In genomic region chr7:71867090-71867489, GRCm38 (mm10) we compare ENCODE assay signal across 8 mouse cellular contexts.
DNase-seq lines count a peak whose midpoint lies in the region; ATAC-seq and TF ChIP-seq lines count a peak whose summit lies in the region.

No protein-coding gene starts in this region.

- no peak overlapping the region for H3K9ac ChIP-seq in forebrain, embryonic 14.5 days (ENCODE audit: low read length)

- no peak overlapping the region for H3K4me2 ChIP-seq in forebrain, embryonic 14.5 days (ENCODE audit: low read length)

- no peaks in the 10 kb centered on the region for H3K27me3 ChIP-seq in forebrain, embryonic 14.5 days (replicated peaks; ENCODE audit: control insufficient read depth, insufficient read depth, low read length)

- TF ChIP-seq CTCF in lung, adult 2 months (IDR thresholded peaks at IDR 0.05; ENCODE audit: insufficient read depth, low read length) = peak; percentile 79

- DNase-seq in ovary, postnatal 36 days (ENCODE audit: low spot score) = peak; percentile 34
- no peak for DNase-seq in ovary, postnatal 10 days (ENCODE audit: low spot score)
- peak; percentile 32 for DNase-seq in brain, embryonic 18.5 days (ENCODE audit: low read depth, low spot score)
- peak; percentile 82 for DNase-seq in forebrain, embryonic 14.5 days (ENCODE audit: low spot score)
- peak; percentile 75 for DNase-seq in kidney, postnatal 10 days
- DNase-seq in lung, adult 2 months = peak; percentile 24
- peak; percentile 53 to 75 for DNase-seq in right cerebral cortex, adult 2 months (ENCODE audit: low spot score in 2 of 2)

- 23% methylated on average over 3 of the region's 3 CpGs for WGBS in forebrain, embryonic 14.5 days
- 25% methylated on average over 3 of the region's 3 CpGs for WGBS in lung, adult 2 months

- peaks cover 5% of the 10 kb centered on the region; the same call in 1 of the 2 replicates for H3K4me1 ChIP-seq in forebrain, embryonic 14.5 days (ENCODE audit: control insufficient read depth, insufficient read depth, low read length)
- H3K4me1 ChIP-seq in lung, adult 2 months (ENCODE audit: control insufficient read depth, insufficient read depth, low read length) = no peaks in the 10 kb centered on the region

- H3K36me3 ChIP-seq in forebrain, embryonic 14.5 days (ENCODE audit: control insufficient read depth, insufficient read depth, low read length) = no peaks in the 10 kb centered on the region

- no peak for TF ChIP-seq POLR2A in lung, adult 2 months (IDR thresholded peaks at IDR 0.05; ENCODE audit: borderline replicate concordance, extremely low read depth, low read depth, low read length)

- H3K9me3 ChIP-seq in forebrain, embryonic 14.5 days (replicated peaks; ENCODE audit: control insufficient read depth, low read length) = no peaks in the 10 kb centered on the region

- H3K27ac ChIP-seq in forebrain, embryonic 14.5 days (ENCODE audit: low read depth, low read length) = no peak overlapping the region

- H3K4me3 ChIP-seq in forebrain, embryonic 14.5 days (ENCODE audit: low read depth, low read length) = no peak overlapping the region
- H3K4me3 ChIP-seq in lung, adult 2 months (replicated peaks; ENCODE audit: extremely low read depth, low read depth, low read length) = no peak overlapping the region

- ATAC-seq in forebrain, embryonic 14.5 days = peak; percentile 76
- no peak for ATAC-seq in activated CD4-positive, CD25-positive, alpha-beta regulatory T cell, adult 4 months
